Mouse (Mus musculus): ENCODE data around the gene Tst. TPM values are rescaled to one million over a fixed set of nuclear protein-coding genes. Genes with fewer than 3 reads are reported as not detected.

Tst gene
- total RNA-seq, 4 experiments from 2014 or later: 36.9 to 47.4 (median 42.3) TPM

Other genes with a start within 250 kb of the Tst start
- gene Ift27, start 231.8 kb downstream of the Tst start, total RNA-seq (2022): 10 to 100 TPM; 20.4 to 29.8 (median 25.7) TPM
- gene Pvalb, start 199.5 kb downstream of the Tst start, total RNA-seq (2022): 10 to 100 TPM; 58.2 to 61.8 (median 60.5) TPM
- gene Ncf4, start 161.1 kb downstream of the Tst start, total RNA-seq (2022): 1 to 10 TPM; 1.2 to 5.0 (median 1.7) TPM
- 1 to 10 TPM; 1.4 to 4.5 (median 2.9) TPM for gene Csf2rb2, start 100.2 kb downstream of the Tst start, total RNA-seq (2022)
- 1 to 10 TPM; 1.8 to 9.4 (median 4.4) TPM for gene Csf2rb, start 80.2 kb downstream of the Tst start, total RNA-seq (2022)
- gene Tex33, start 10.0 kb downstream of the Tst start, total RNA-seq (2022): not detected
- 10 to 100 TPM; 23.1 to 38.1 (median 30.3) TPM for gene Mpst, start 509 bp upstream of the Tst start, total RNA-seq (2022)
- 100 to 1,000 TPM; 245 to 269 (median 260) TPM for gene Kctd17, start 22.7 kb upstream of the Tst start, total RNA-seq (2022)
- gene Tmprss6, start 62.7 kb upstream of the Tst start, total RNA-seq (2022): 1 to 10 TPM; 1.7 to 3.1 (median 2.9) TPM
- under 1 TPM; 0.12 to 0.50 (median 0.30) TPM for gene Il2rb, start 89.4 kb upstream of the Tst start, total RNA-seq (2022)
- gene C1qtnf6, start 125.5 kb upstream of the Tst start, total RNA-seq (2022): 1 to 10 TPM; 2.1 to 3.4 (median 3.0) TPM
- 10 to 100 TPM; 25.8 to 31.9 (median 27.1) TPM for gene Sstr3, start 138.8 kb upstream of the Tst start, total RNA-seq (2022)
- gene Rac2, start 166.9 kb upstream of the Tst start, total RNA-seq (2022): 10 to 100 TPM in 1 of 4 experiments, 1 to 10 TPM in 3; 1.5 to 21.5 (median 4.6) TPM
- gene Cyth4, start 191.1 kb upstream of the Tst start, total RNA-seq (2022): 10 to 100 TPM; 21.5 to 50.0 (median 36.0) TPM

Data from layer of hippocampus, adult 8-10 months (tissue).